Mouse (Mus musculus): ENCODE measurements around the gene Aldh8a1. TPM values are rescaled to one million over a fixed set of nuclear protein-coding genes. Genes with fewer than 3 reads are reported as not detected.

Gene Aldh8a1
- polyA plus RNA-seq, 1 experiment = not detected

- 67% methylated on average over 4 of the region's 4 CpGs for WGBS
- H3K4me3 ChIP-seq (ENCODE audit: low read depth, low read length) = no peak overlapping the region
- H3K4me1 ChIP-seq (ENCODE audit: control insufficient read depth, insufficient read depth, insufficient read length, low read length) = peaks cover 5% of the 10 kb centered on the region; the same call in 1 of the 2 replicates
- H3K27ac ChIP-seq (ENCODE audit: insufficient read depth, low read depth, low read length) = no peak overlapping the region
- no peaks in the 10 kb centered on the region for H3K36me3 ChIP-seq (ENCODE audit: control insufficient read depth, insufficient read depth, low read length)
- no peaks in the 10 kb centered on the region for H3K27me3 ChIP-seq (ENCODE audit: control insufficient read depth, insufficient read depth, low read length)
- no peak for TF ChIP-seq POLR2A (IDR thresholded peaks at IDR 0.05; ENCODE audit: low read depth, low read length)
- no peak for TF ChIP-seq CTCF (IDR thresholded peaks at IDR 0.05; ENCODE audit: extremely low read depth, insufficient read length, insufficient replicate concordance, low read depth, low read length)
Observed at GRCm38 (mm10) chr10:21441690-21442089, 64.6 kb downstream of the Aldh8a1 start.

GRCm38 (mm10) chr10:21443646-21444324 is 66.7 kb downstream of the Aldh8a1 start:
- WGBS = 76% methylated on average over 8 of the region's 8 CpGs

GRCm38 (mm10) chr10:21444410-21444809 is 67.3 kb downstream of the Aldh8a1 start:
- TF ChIP-seq CTCF (IDR thresholded peaks at IDR 0.05; ENCODE audit: extremely low read depth, insufficient read length, insufficient replicate concordance, low read depth, low read length) (no peak), POLR2A (IDR thresholded peaks at IDR 0.05; ENCODE audit: low read depth, low read length) (no peak)
- no peak overlapping the region for H3K27ac ChIP-seq (ENCODE audit: insufficient read depth, low read depth, low read length)
- H3K27me3 ChIP-seq (ENCODE audit: control insufficient read depth, insufficient read depth, low read length) = no peaks in the 10 kb centered on the region
- H3K4me1 ChIP-seq (ENCODE audit: control insufficient read depth, insufficient read depth, insufficient read length, low read length) = peaks cover 14% of the 10 kb centered on the region; the same call in 1 of the 2 replicates
- H3K36me3 ChIP-seq (ENCODE audit: control insufficient read depth, insufficient read depth, low read length) = no peaks in the 10 kb centered on the region
- no peak overlapping the region for H3K4me3 ChIP-seq (ENCODE audit: low read depth, low read length)
- WGBS = 48% methylated on average over 9 of the region's 9 CpGs

More at GRCm38 (mm10) chr10:21443646-21444324, 66.7 kb downstream of the Aldh8a1 start:
- no peaks in the 10 kb centered on the region for H3K27me3 ChIP-seq (ENCODE audit: control insufficient read depth, insufficient read depth, low read length)
- H3K27ac ChIP-seq (ENCODE audit: insufficient read depth, low read depth, low read length) = no peak overlapping the region
- no peaks in the 10 kb centered on the region for H3K36me3 ChIP-seq (ENCODE audit: control insufficient read depth, insufficient read depth, low read length)
- peaks cover 14% of the 10 kb centered on the region; the same call in 1 of the 2 replicates for H3K4me1 ChIP-seq (ENCODE audit: control insufficient read depth, insufficient read depth, insufficient read length, low read length)
- TF ChIP-seq CTCF (IDR thresholded peaks at IDR 0.05; ENCODE audit: extremely low read depth, insufficient read length, insufficient replicate concordance, low read depth, low read length) = no peak
- TF ChIP-seq POLR2A (IDR thresholded peaks at IDR 0.05; ENCODE audit: low read depth, low read length) = no peak
- H3K4me3 ChIP-seq (ENCODE audit: low read depth, low read length) = no peak overlapping the region

Other genes with a start within 250 kb of the Aldh8a1 start
- 4.8 and 8.4 TPM in 2 replicates for gene Myb, start 216.3 kb upstream of the Aldh8a1 start, polyA plus RNA-seq (2012; rRNA removed)
- gene Hbs1l, start 81.3 kb upstream of the Aldh8a1 start, polyA plus RNA-seq (2012; rRNA removed) = 7.5 and 12.2 TPM in 2 replicates
- gene 1700020N01Rik, start 215.9 kb downstream of the Aldh8a1 start, polyA plus RNA-seq (2012; rRNA removed) = 0.11 TPM in 1 of 2 replicates, not detected in the other

Measured in small intestine, adult 2 months (tissue).